In genomic region chr3:131070210-131070609, GRCm38 (mm10) we compare ENCODE assay signal across 14 mouse cellular contexts.
"Had no signal": no experiment of that assay in that cellular context is flagged by ENCODE, and none has a peak within 500 bp of the region (broad histone marks: within the 10 kb centered on the region; RNA-seq: fewer than 3 reads in every experiment).

No protein-coding gene starts in this region.

- H3K36me3 ChIP-seq: limb, embryonic 13.5 days; neural tube, embryonic 15.5 days had no signal

- H3K4me3 ChIP-seq: limb, embryonic 13.5 days; myocyte; neural tube, embryonic 15.5 days had no signal

- H3K9ac ChIP-seq: limb, embryonic 13.5 days; liver, embryonic 14.5 days; neural tube, embryonic 15.5 days had no signal

- H3K27me3 ChIP-seq: limb, embryonic 13.5 days; neural tube, embryonic 15.5 days had no signal

- H3K4me2 ChIP-seq: limb, embryonic 13.5 days; neural tube, embryonic 15.5 days had no signal

- H3K27ac ChIP-seq: kidney, postnatal 0 days; limb, embryonic 13.5 days; liver, embryonic 14.5 days; neural tube, embryonic 15.5 days had no signal

- H3K9me3 ChIP-seq: limb, embryonic 13.5 days; neural tube, embryonic 15.5 days had no signal

- DNase-seq: kidney, adult 9 months; kidney, postnatal 36 days; layer of hippocampus, adult 9-11 months; layer of hippocampus, postnatal 36 days; lung, adult 18-20 months; right cerebral cortex, postnatal 4 days; spleen, adult 18-20 months; thymus, adult 18-20 months; thymus, postnatal 25 days had no signal

- H3K4me1 ChIP-seq: neural tube, embryonic 15.5 days had no signal
